Mouse (Mus musculus): Measurements from ENCODE around the gene Ildr2.

GRCm38 (mm10) chr1:166238315-166238969 lies 15.5 kb upstream of the Ildr2 start, which contains the start of gene Mael:
- TF ChIP-seq CTCF (IDR thresholded peaks at IDR 0.05; ENCODE audit: low read depth, low read length) (no peak), POLR2A (IDR thresholded peaks at IDR 0.05; ENCODE audit: extremely low read depth, insufficient read depth, low read length) (no peak)
